Mouse (Mus musculus) adrenal gland, adult 10 weeks (tissue): ENCODE data around the gene Gm21767. TPM values are rescaled to one million over a fixed set of nuclear protein-coding genes. Genes with fewer than 3 reads are reported as not detected.

Experiments
- polyA plus RNA-seq: library from polyadenylated mRNA; stranded (reverse); fragments of 350-450 nt; fragmentation: Illumina TruSeq; extraction: RNeasy Lipid Tissue Mini Kit (QIAGEN cat#74804); gene quantifications from one replicate; pipeline ENCODE4 v1.2.3, GENCODE M21; 2014; ENCODE audit warnings: low read depth, low replicate concordance

The Gm21767 gene
- not detected for polyA plus RNA-seq

GRCm38 (mm10) chrY:13941438-13941837, at the start of gene Gm21767:
TSS of gene Gm21767 (plus strand) at chrY:13941738.

